Mouse (Mus musculus) MEL (cell line): ENCODE results near the gene Nfe2l2.

Experiments
- CTCF ChIP-seq, 3 experiments: IDR thresholded peaks in 2 of 3; conservative IDR thresholded peaks in 1 of 3; 2 replicates each; pipeline ENCODE4 v1.5.1; 2011 to 2012; ENCODE audit warnings: low read length in 3 of 3, low read depth in 2 of 3, mild to moderate bottlenecking in 2 of 3, improper control_type of control experiment in 1 of 3, inconsistent platforms in 1 of 3, mixed read lengths in 1 of 3, moderate library complexity in 1 of 3; ENCODE audit not compliant: control insufficient read depth in 1 of 3, insufficient read depth in 1 of 3, poor library complexity in 1 of 3, severe bottlenecking in 1 of 3
- EP300 ChIP-seq, 2 experiments: IDR thresholded peaks; 2 replicates each; pipeline ENCODE4 v1.6.1; 2011; ENCODE audit warnings: improper control_type of control experiment in 2 of 2, low read length in 2 of 2, low read depth in 1 of 2, mild to moderate bottlenecking in 1 of 2

GRCm38 (mm10) chr2:75751896-75752295 lies 47.5 kb upstream of the Nfe2l2 start:
- TF ChIP-seq EP300 (IDR thresholded peaks at IDR 0.05; ENCODE audit: low read depth in 1 of 2, low read length in 2 of 2) (no peak), CTCF (IDR thresholded peaks at IDR 0.05 in 2 of 3, conservative IDR thresholded peaks at IDR 0.05 in 1 of 3; ENCODE audit: control insufficient read depth in 1 of 3, insufficient read depth in 1 of 3, low read depth in 2 of 3, low read length in 3 of 3, poor library complexity in 1 of 3, severe bottlenecking in 1 of 3) (no peak)
